Mouse (Mus musculus) myocyte (in vitro differentiated cells): ENCODE measurements around the gene Plekhm3.

Experiments used
- CEBPB ChIP-seq: IDR thresholded peaks from 2 replicates; pipeline ENCODE4 v1.6.1; 2011; ENCODE audit warnings: mild to moderate bottlenecking, moderate library complexity; ENCODE audit not compliant: poor library complexity, insufficient read depth, severe bottlenecking
- E2F4 ChIP-seq: IDR thresholded peaks from one replicate; pipeline ENCODE4 v1.6.1; 2011; ENCODE audit warnings: mild to moderate bottlenecking, control low read depth, moderate library complexity; ENCODE audit not compliant: insufficient read depth
- MAX ChIP-seq: IDR thresholded peaks from one replicate; pipeline ENCODE4 v1.6.1; 2011; ENCODE audit warnings: low read depth, mild to moderate bottlenecking, control low read depth
- MYOD1 ChIP-seq, 3 experiments: IDR thresholded peaks; one replicate each; pipeline ENCODE4 v1.6.1; 2011; ENCODE audit warnings: control low read depth in 2 of 3, low read depth in 2 of 3, mild to moderate bottlenecking in 2 of 3, moderate library complexity in 1 of 3; ENCODE audit not compliant: insufficient read length in 2 of 3, control insufficient read depth in 1 of 3
- MYOG ChIP-seq, 3 experiments: IDR thresholded peaks; one replicate each; pipeline ENCODE4 v1.6.1; 2011; ENCODE audit warnings: control low read depth in 2 of 3, low read depth in 2 of 3, mild to moderate bottlenecking in 2 of 3; ENCODE audit not compliant: insufficient read length in 2 of 3, control insufficient read depth in 1 of 3, insufficient read depth in 1 of 3
- POLR2A ChIP-seq: IDR thresholded peaks from one replicate; pipeline ENCODE4 v1.6.1; 2011; ENCODE audit warnings: low read depth, mild to moderate bottlenecking, control low read depth, moderate library complexity; ENCODE audit not compliant: insufficient read length
- POLR2AphosphoS2 ChIP-seq: IDR thresholded peaks from one replicate; pipeline ENCODE4 v1.6.1; 2011; ENCODE audit warnings: low read depth, control low read depth; ENCODE audit not compliant: insufficient read length
- REST ChIP-seq: IDR thresholded peaks from one replicate; pipeline ENCODE4 v1.6.1; 2011; ENCODE audit warnings: mild to moderate bottlenecking, control low read depth, moderate library complexity; ENCODE audit not compliant: insufficient read depth, insufficient read length
- SRF ChIP-seq: IDR thresholded peaks from one replicate; pipeline ENCODE4 v1.6.1; 2011; ENCODE audit warnings: low read depth; ENCODE audit not compliant: control insufficient read depth, insufficient read length
- TCF12 ChIP-seq: IDR thresholded peaks from one replicate; pipeline ENCODE4 v1.6.1; 2011; ENCODE audit warnings: mild to moderate bottlenecking, control low read depth; ENCODE audit not compliant: poor library complexity, insufficient read depth, severe bottlenecking
- USF1 ChIP-seq: IDR thresholded peaks from one replicate; pipeline ENCODE4 v1.6.1; 2011; ENCODE audit warnings: low read depth, mild to moderate bottlenecking, control low read depth, moderate library complexity

DNA sequence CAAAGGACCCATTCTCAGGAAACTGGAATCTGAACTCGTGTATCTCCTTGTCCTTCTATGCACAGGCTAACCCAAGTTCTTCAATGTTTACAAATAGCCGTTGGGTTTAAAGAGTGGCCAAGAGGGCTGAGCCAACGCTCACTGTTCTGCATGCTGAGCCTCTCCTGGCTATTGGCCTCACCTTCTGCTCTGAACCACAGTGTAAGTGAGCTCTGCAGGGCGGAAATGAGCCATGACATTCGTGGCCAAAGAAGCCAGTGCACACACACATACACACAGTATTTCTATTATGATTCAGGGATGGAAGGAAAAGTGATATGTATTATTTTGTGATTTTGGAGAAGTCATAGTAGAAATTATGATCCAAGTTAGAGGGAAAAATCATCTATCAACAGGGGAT lies 138.9 kb downstream of the Plekhm3 start:
- TF ChIP-seq POLR2A (no peak), POLR2AphosphoS2 (no peak), TCF12 (no peak), USF1 (no peak), CEBPB (no peak), E2F4 (no peak), MAX (no peak), SRF (no peak), MYOD1 (IDR thresholded peaks at IDR 0.05; ENCODE audit: control insufficient read depth in 1 of 3, insufficient read length in 2 of 3, low read depth in 2 of 3) (no peak), MYOG (IDR thresholded peaks at IDR 0.05; ENCODE audit: control insufficient read depth in 1 of 3, insufficient read depth in 1 of 3, insufficient read length in 2 of 3, low read depth in 2 of 3) (no peak), REST (no peak)
